Mouse (Mus musculus): Measurements from ENCODE around the gene Unc93b1. TPM values are rescaled to one million over a fixed set of nuclear protein-coding genes. Genes with fewer than 3 reads are reported as not detected.
A peak's percentile ranks its signal among the peaks of the same experiment; 100 is the strongest.

Unc93b1 gene
- polyA plus RNA-seq, 1 experiment from 2014 or later: 14.3 TPM

DNA sequence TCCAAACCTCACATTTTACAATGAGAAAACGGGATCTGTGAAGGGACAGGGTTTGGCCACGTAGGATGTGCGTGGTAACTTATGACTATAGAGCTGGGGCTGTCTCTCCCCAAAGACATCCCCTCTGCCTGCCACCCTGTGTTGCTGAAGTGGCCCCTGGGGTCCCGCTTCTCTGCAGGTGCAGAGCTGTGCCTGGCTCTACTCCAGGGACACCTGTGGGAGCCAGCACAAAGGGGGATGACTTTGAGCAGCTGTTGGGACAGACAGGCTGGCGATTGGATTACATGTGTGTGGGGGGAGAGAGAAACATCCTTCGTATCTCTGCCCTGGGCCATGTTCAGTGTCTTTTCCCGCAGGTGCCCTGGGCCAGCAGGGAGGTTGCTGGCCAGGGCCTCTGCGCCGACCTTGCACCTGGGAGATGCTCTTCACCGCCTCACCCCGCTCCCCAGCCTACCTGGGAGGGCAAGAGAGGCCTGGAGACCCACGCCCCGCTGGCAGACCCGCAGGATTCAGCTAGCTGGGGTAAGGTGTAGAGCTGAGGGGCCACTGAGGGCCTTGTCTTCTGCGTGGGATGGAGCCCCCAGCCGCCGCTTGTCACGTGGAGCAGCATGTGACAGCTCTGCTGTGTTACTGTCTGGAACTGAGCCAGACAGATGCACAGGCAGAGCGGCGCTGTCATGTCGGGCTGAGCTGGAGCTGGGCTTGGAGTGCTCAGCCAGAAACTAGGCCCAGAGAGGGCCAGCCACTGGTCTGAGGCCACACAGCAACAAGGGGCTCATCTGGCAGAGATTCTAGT lies 4.5 kb upstream of the Unc93b1 start:
- no peaks in the 10 kb centered on the region for H3K9me3 ChIP-seq (replicated peaks)
- H3K27ac ChIP-seq: 0 out of 2 replicates have a peak overlapping the region, but pooled peaks have one; percentile 45
- H3K4me1 ChIP-seq: peaks cover 29% of the 10 kb centered on the region
- no peak overlapping the region for H3K9ac ChIP-seq
- no peak overlapping the region for H3K4me3 ChIP-seq
- ATAC-seq: no peak
- peaks cover 21% of the 10 kb centered on the region for H3K27me3 ChIP-seq (replicated peaks)
- no peak overlapping the region for H3K4me2 ChIP-seq
- no peaks in the 10 kb centered on the region for H3K36me3 ChIP-seq
- 74% methylated on average over 21 of the region's 21 CpGs for WGBS (ENCODE audit: insufficient replicate concordance)

DNA sequence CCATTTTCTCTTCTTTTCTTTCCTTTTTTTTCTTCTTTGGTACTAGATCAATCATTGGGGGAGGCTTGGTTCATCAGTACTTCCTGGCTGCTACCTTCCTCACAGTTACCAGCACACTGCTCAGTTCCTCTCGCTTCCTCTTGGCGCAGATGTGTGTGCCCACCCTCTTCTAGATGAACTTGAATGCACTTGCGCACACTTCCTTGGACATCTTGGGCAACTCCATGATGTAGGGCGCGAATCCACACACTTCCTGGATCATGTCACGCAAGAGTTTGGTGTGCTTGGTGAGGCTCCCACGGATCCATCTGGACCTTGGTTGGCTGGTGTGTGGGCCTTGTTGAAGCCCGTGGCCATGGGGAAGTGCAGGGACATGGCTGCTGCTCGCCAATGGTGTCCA lies 3.3 kb upstream of the Unc93b1 start:
- no peak overlapping the region for H3K4me2 ChIP-seq
- 72% methylated on average over 9 of the region's 9 CpGs for WGBS (ENCODE audit: insufficient replicate concordance)
- peaks cover 33% of the 10 kb centered on the region for H3K27me3 ChIP-seq (replicated peaks)
- ATAC-seq: no peak
- peaks cover 39% of the 10 kb centered on the region for H3K4me1 ChIP-seq
- H3K9me3 ChIP-seq (replicated peaks): no peaks in the 10 kb centered on the region
- H3K4me3 ChIP-seq: no peak overlapping the region
- H3K27ac ChIP-seq: no peak overlapping the region
- no peaks in the 10 kb centered on the region for H3K36me3 ChIP-seq
- no peak overlapping the region for H3K9ac ChIP-seq

DNA sequence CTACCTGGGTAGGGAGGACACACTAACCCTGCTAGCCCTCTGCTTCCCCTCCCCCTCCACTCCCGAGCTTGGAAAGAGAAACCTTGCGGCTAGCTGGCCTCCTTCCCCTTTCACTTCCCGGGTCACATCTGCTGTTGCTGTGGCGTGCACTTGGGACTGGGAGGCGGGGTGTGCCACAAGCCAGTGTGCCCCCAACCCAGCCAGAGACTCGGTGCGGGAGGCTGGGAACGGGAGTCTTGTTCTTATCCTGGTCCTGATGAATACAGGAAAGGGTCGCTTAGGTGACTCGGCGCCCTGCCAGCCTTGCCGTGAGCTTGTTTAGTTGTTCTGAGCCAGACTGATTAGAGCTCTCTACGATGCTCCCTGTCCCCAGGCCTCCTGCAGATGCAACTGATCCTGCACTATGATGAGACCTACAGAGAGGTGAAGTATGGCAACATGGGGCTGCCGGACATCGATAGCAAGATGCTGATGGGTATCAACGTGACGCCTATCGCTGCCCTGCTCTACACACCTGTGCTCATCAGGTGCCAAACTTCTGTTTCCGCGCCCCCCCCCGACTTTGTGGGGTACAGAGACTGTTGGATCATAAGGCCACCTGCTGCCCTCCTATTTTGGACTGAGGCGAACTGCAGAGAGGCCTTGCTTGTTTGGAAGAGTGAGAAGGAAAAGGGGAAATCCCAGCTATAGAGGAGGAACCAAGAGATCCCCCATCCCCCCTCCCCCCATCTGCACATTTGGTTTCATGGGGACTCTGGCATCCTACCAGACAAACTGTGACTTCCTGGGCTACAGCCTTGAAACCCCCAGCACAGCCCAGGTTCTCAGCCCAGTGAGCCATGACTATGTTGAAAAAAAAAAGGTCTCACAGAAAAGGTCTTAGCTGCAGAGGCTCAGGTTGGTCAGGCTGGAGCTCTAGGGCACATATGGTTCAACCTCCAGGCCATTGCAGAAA lies 1.2 kb downstream of the Unc93b1 start:
- H3K9ac ChIP-seq: peak overlapping the region; percentile 63
- peak overlapping the region; percentile 83 for H3K4me2 ChIP-seq
- no peaks in the 10 kb centered on the region for H3K36me3 ChIP-seq
- peaks cover 33% of the 10 kb centered on the region for H3K27me3 ChIP-seq (replicated peaks)
- ATAC-seq: no peak; the same call in 1 of the 2 replicates
- H3K4me3 ChIP-seq: peak overlapping the region; percentile 59
- 6% methylated on average over 22 of the region's 22 CpGs for WGBS (ENCODE audit: insufficient replicate concordance)
- no peak overlapping the region for H3K27ac ChIP-seq
- peaks cover 24% of the 10 kb centered on the region for H3K4me1 ChIP-seq
- H3K9me3 ChIP-seq (replicated peaks): no peaks in the 10 kb centered on the region

DNA sequence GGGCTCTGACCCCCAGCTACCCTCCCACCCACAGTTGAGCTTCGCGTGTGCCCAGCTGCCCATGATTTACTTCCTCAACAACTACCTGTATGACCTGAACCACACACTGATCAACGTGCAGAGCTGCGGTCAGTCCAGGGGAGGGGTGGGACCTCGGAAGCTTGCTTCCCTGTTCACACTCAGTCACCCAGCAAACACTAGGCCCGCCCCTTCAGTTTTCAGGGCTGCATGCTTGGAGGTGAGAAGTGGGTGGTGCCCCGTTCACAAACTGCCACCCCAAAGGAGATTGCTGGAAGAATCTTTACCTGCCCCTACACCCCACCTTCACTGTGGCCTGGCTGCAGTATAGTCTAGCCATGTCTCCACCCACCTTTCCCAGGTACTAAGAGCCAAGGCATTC lies 7.3 kb downstream of the Unc93b1 start:
- Histone ChIP-seq H3K27me3 (replicated peaks) (no peaks in the 10 kb centered on the region), H3K4me3 (no peak overlapping the region), H3K9me3 (replicated peaks) (no peaks in the 10 kb centered on the region), H3K4me1 (peaks cover 31% of the 10 kb centered on the region), H3K4me2 (peak overlapping the region; percentile 73), H3K9ac (no peak overlapping the region), H3K27ac (no peak overlapping the region), H3K36me3 (no peaks in the 10 kb centered on the region)
- 56% methylated on average over 7 of the region's 7 CpGs for WGBS (ENCODE audit: insufficient replicate concordance)
- ATAC-seq: no peak

GRCm38 (mm10) chr19:3942986-3943735 lies 8.2 kb downstream of the Unc93b1 start:
- H3K4me2 ChIP-seq: peak overlapping the region; percentile 73
- peaks cover 31% of the 10 kb centered on the region for H3K4me1 ChIP-seq
- peak; percentile 86 for ATAC-seq
- WGBS (ENCODE audit: insufficient replicate concordance): 10% methylated on average over 27 of the region's 27 CpGs
- no peaks in the 10 kb centered on the region for H3K36me3 ChIP-seq
- no peaks in the 10 kb centered on the region for H3K27me3 ChIP-seq (replicated peaks)
- H3K4me3 ChIP-seq: peak overlapping the region; percentile 49
- H3K27ac ChIP-seq: no peak overlapping the region
- H3K9me3 ChIP-seq (replicated peaks): no peaks in the 10 kb centered on the region
- peak overlapping the region; percentile 37; the same call in 1 of the 2 replicates for H3K9ac ChIP-seq

GRCm38 (mm10) chr19:3945872-3946564 lies 11.0 kb downstream of the Unc93b1 start:
- no peaks in the 10 kb centered on the region for H3K36me3 ChIP-seq
- 0 out of 2 replicates have a peak, but pooled peaks cover 3% of the 10 kb centered on the region for H3K27me3 ChIP-seq (replicated peaks)
- H3K4me3 ChIP-seq: no peak overlapping the region
- peaks cover 31% of the 10 kb centered on the region for H3K4me1 ChIP-seq
- no peak for ATAC-seq
- H3K9me3 ChIP-seq (replicated peaks): no peaks in the 10 kb centered on the region
- no peak overlapping the region for H3K9ac ChIP-seq
- 22% methylated on average over 10 of the region's 10 CpGs for WGBS (ENCODE audit: insufficient replicate concordance)
- H3K4me2 ChIP-seq: no peak overlapping the region
- H3K27ac ChIP-seq: no peak overlapping the region

DNA sequence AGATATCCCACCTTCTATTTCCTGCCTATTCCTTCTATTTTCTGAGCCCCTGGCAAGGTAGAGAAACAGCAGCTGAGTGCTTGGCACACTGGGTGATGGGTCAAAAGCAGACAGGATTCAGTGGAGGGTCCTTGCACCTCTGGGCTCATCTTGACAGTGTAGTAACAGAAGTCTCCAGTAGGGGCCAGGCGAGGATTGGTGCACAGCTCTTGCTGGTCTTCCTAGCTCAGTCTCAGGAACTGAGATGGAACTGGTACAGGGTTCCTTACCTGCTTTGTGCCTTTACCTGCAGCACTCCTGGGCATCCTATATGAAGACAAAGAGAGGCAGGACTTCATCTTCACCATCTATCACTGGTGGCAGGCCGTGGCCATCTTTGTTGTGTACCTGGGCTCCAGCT lies 11.7 kb downstream of the Unc93b1 start:
- Histone ChIP-seq H3K9ac (no peak overlapping the region), H3K27ac (no peak overlapping the region), H3K27me3 (replicated peaks) (0 out of 2 replicates have a peak, but pooled peaks cover 3% of the 10 kb centered on the region), H3K9me3 (replicated peaks) (no peaks in the 10 kb centered on the region), H3K4me3 (no peak overlapping the region), H3K4me1 (peaks cover 31% of the 10 kb centered on the region), H3K36me3 (no peaks in the 10 kb centered on the region), H3K4me2 (no peak overlapping the region)
- no peak for ATAC-seq
- 24% methylated on average over 2 of the region's 2 CpGs for WGBS (ENCODE audit: insufficient replicate concordance)

DNA sequence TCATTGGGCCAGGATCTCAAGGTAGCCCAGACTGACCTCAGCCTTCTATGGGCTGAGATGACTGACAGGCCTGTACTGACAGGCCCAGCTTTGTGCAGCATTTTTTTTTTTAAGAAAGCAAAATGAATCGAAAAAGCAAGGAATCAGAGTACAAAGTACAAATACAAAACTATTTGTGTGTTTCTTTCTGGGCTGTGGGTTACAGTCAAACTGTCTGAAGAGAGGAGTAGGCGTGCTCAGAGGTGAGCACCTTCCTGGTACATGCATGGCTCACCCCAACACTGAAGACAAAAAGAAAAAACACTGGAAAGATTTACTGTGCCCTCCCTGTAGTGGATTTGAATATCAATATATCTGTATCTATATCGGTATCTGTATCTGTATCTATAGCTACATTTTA lies 12.8 kb downstream of the Unc93b1 start:
- H3K27ac ChIP-seq: no peak overlapping the region
- H3K4me3 ChIP-seq: no peak overlapping the region
- H3K4me1 ChIP-seq: peaks cover 24% of the 10 kb centered on the region
- ATAC-seq: no peak
- H3K27me3 ChIP-seq (replicated peaks): 0 out of 2 replicates have a peak, but pooled peaks cover 3% of the 10 kb centered on the region
- H3K36me3 ChIP-seq: no peaks in the 10 kb centered on the region
- 58% methylated on average over 3 of the region's 3 CpGs for WGBS (ENCODE audit: insufficient replicate concordance)
- no peak overlapping the region for H3K4me2 ChIP-seq
- H3K9ac ChIP-seq: no peak overlapping the region
- H3K9me3 ChIP-seq (replicated peaks): no peaks in the 10 kb centered on the region

GRCm38 (mm10) chr19:3948546-3948945 lies 13.6 kb downstream of the Unc93b1 start:
- Histone ChIP-seq H3K4me2 (no peak overlapping the region), H3K27ac (no peak overlapping the region), H3K9me3 (replicated peaks) (no peaks in the 10 kb centered on the region), H3K27me3 (replicated peaks) (0 out of 2 replicates have a peak, but pooled peaks cover 3% of the 10 kb centered on the region), H3K4me1 (peaks cover 16% of the 10 kb centered on the region), H3K36me3 (no peaks in the 10 kb centered on the region), H3K4me3 (no peak overlapping the region), H3K9ac (no peak overlapping the region)
- no peak for ATAC-seq
- WGBS (ENCODE audit: insufficient replicate concordance): 65% methylated on average over 14 of the region's 14 CpGs

DNA sequence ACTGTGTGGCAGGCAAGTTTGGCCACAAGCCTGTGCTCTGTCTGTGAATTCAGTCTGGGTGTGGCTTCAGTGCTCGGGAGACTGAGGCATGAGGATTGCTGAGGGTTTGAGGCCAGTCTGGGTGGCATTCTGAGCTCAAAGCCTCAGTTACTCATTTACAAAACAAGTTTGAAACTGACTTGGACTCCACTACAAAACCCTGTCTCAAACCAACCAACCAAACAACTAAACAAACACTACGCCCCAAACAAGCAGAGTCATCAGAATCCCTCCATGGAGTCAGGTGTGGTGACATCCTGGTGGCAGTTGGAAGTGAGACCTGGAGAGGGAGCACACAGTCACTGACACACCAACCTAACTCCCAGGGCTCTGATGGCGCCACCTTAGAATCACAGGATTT lies 15.3 kb downstream of the Unc93b1 start:
- no peak overlapping the region for H3K27ac ChIP-seq
- H3K4me1 ChIP-seq: peaks cover 9% of the 10 kb centered on the region; the same call in 1 of the 2 replicates
- peaks cover 3% of the 10 kb centered on the region; the same call in 1 of the 2 replicates for H3K27me3 ChIP-seq (replicated peaks)
- no peak overlapping the region for H3K9ac ChIP-seq
- H3K36me3 ChIP-seq: no peaks in the 10 kb centered on the region
- no peak for ATAC-seq
- no peak overlapping the region for H3K4me2 ChIP-seq
- no peak overlapping the region for H3K4me3 ChIP-seq
- 63% methylated on average over 3 of the region's 3 CpGs for WGBS (ENCODE audit: insufficient replicate concordance)
- no peaks in the 10 kb centered on the region for H3K9me3 ChIP-seq (replicated peaks)

- no peaks in the 10 kb centered on the region for H3K9me3 ChIP-seq (replicated peaks)
- H3K27ac ChIP-seq: no peak overlapping the region
- H3K4me2 ChIP-seq: no peak overlapping the region
- peaks cover under 1% of the 10 kb centered on the region; the same call in 1 of the 2 replicates for H3K4me1 ChIP-seq
- no peak overlapping the region for H3K4me3 ChIP-seq
- H3K9ac ChIP-seq: no peak overlapping the region
- no peak for ATAC-seq
- H3K27me3 ChIP-seq (replicated peaks): peaks cover 7% of the 10 kb centered on the region; the same call in 1 of the 2 replicates
- no peaks in the 10 kb centered on the region for H3K36me3 ChIP-seq
Observed at GRCm38 (mm10) chr19:3951461-3951860, 16.5 kb downstream of the Unc93b1 start.
